Mouse (Mus musculus): ENCODE measurements around the gene Crip1.

Crip1 gene

GRCm38 (mm10) chr12:113146112-113147057 is at the start of gene Crip1:
TSS of gene Crip1 (plus strand) at chr12:113146316.
- DNase-seq = peak; percentile 96

DNA sequence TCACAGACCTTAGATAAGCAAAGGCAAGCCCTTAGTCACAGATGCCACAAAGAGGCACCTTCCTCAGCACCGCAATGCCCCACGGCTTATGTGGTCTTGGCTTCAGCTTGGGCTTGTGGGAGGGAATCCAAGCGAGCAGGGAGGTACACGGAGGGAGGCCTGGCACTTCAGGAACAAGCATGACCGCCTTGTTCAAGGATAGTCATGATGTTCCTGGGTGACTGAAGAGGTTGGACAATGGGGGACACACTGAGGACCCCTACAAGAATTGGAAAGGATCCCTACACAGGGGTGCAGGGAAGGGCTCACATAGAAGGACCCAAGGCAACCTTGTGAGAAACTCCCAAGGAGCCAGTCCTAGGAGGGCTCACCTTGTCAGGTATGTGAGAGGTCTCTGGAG is 49.1 kb upstream of the Crip1 start:
- no peak for DNase-seq

DNA sequence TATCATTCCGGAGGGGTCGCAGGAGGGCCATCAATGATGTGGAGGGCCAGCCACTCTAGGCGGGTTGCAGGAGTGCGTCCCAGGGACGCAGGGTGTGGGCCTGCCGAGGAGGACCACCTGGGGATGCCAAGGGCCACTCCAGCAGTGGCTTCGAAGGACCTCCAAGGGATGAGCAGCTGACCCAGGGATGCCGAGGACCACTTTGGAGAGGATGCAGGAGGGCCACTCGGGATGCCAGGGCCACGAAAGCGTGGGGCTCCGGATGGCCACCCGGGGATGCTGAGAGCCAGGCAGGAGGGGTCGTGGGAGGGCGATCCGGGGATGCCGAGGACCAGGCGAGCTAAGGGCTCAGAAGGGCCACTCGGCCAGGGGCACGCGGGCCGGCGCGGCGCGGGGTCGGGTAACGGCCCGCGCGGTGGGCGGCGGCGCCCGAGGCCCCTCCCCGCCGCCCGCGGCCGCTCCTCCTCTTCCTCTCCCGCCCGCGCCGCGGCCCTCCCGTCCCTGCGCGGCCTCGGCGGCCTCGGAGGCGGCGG is 48.3 kb upstream of the Crip1 start, which contains the start of gene Mta1:
TSS of gene Mta1 (plus strand) at position 530 of the 533 bp plus-strand sequence.
- peak; percentile 53 for DNase-seq

- DNase-seq = no peak
Observed at GRCm38 (mm10) chr12:113098530-113099151, 47.5 kb upstream of the Crip1 start.

DNA sequence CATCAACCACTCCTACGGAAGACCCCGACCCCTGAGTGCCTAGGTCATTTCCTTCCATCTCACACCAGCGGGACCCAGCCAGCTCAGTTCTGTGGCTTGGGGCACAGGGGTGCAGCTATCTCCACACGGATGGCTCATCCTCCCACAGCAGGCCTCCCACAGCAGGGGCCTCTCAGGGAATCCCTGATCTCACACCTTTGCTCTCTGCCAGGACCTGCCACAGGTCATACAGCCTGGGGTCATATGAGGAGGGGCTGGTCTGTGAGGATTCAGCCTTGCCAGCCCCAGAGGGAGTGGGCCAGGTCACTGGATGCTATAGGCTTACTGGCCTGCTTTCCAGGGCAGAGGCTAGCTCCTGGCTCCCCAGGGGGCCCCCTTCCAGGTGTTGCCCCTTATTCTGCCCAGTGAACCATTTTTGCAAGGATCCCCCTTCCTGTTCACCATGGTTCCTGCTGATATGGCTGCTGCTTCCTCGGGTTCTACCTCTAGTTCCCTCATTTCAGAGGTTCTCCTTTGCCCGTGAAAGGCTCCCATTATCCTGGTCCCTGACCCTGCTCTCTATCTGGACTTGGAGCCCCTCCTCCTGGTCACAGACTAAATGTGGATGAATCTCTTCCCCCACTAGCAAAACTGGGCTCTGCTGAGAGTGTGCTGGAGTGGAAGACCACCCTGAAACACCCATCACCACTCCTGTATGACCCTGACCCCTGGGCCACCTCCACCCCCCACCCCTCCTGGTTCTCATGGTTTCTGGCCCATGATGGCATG is 46.5 kb upstream of the Crip1 start:
- no peak for DNase-seq

GRCm38 (mm10) chr12:113100448-113101076 is 45.6 kb upstream of the Crip1 start:
- peak; percentile 57 for DNase-seq

GRCm38 (mm10) chr12:113101251-113101960 is 44.7 kb upstream of the Crip1 start:
- DNase-seq = no peak

GRCm38 (mm10) chr12:113102461-113102860 is 43.7 kb upstream of the Crip1 start:
- peak; percentile 78 for DNase-seq

- peak; percentile 47 for DNase-seq
Observed at GRCm38 (mm10) chr12:113103846-113104451, 42.2 kb upstream of the Crip1 start.

- DNase-seq = no peak
Observed at GRCm38 (mm10) chr12:113106386-113106785, 39.7 kb upstream of the Crip1 start.

DNA sequence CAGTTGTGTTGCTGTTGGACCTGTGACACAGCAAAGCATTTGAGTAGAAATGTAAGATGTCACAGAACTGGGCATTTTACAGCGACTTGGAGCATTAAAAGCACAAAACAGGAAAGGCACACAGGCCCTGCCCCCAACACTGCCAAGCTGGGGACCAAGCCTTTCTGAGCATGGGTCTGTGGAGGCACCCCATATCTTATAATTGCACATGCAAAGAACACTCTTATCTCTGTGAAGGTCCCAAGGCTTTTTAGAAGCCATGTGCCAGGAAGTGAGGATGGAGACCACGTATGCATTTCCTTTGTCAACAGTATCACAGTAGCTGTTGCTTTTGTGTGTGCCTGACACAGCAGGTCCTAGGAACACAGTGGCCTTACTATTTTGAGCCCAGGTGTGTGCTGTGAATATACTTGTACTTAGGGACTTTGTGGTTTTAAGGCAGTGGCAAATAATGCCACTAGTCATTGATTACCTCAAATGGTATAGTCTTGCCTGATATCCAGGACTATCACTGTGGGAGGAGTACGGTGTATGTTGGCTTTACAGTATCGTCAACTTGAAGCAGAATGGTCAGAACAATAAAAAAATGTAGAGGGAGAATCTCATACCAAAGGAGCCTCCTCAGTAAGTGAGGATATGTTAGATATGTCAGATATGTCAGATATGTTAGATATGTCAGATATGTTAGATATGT is 38.5 kb upstream of the Crip1 start:
- DNase-seq = no peak

- DNase-seq = no peak
Observed at GRCm38 (mm10) chr12:113108528-113109283, 37.4 kb upstream of the Crip1 start.

DNA sequence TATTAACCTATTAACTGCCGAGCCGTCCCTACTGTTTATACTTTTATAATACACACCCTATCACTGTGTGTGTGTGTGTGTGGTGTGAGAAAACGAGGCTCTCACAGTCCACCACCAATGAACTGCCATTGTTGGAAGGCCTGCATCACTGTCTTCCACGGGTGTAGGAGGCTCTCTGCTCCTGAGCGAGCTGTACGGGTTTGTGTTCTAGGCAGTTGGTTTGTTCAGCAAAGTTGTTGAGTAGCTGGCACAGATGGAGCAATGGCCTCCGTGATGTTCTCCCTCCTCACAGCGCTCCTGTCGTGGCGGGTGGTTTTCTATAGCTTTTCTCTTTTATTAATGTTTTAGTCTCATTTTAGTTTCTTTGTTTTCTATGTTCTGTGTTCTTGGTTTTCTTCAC is 36.3 kb upstream of the Crip1 start:
- DNase-seq = no peak

GRCm38 (mm10) chr12:113114141-113114540 is 32.0 kb upstream of the Crip1 start:
- no peak for DNase-seq

- DNase-seq = no peak
Observed at GRCm38 (mm10) chr12:113114856-113115538, 31.1 kb upstream of the Crip1 start.

DNA sequence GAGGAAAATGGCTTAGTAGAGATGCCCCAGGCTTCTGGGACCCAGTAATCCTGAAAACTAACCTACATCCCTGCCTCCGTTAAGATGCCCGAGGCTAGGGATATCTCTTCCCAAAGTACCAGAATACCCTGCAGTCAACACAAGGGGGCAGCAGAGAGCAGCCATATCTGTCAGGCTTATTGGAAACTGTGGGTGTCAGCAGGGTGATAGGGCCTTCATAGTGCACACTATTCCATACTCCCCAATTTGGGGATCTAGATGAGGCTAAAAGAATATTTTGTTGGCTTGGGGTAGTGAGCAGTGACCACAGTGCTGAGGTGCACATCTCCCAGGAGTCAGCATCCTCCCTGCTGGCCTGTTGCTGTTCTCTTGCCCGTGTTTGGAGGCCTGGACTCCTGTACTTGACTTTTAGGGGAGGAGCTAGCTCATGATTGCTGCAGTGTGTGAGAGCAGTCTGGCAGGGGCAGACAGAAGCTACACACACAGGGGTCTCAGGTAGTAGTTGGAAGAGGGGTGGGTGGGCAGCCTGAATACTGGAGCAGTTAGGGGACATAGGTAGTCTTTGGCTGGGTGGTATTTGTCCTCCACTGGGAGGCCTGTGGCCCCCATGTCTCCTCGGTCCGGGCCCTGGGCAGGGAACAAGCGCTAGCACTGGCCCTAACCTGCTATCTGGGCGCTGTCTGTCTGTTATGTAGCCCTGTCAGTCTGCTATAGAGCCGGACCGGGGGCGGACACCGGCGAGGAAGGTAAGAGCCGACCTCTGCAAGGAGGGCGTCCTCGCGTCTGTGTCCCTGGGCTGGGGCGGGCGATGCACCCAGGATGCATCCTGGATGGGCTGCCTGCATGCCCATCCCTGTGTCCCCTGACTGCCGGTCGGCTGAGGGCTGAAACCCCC is 26.4 kb upstream of the Crip1 start:
- DNase-seq = peak; percentile 92

- DNase-seq = no peak
Observed at GRCm38 (mm10) chr12:113124726-113125125, 21.4 kb upstream of the Crip1 start.

GRCm38 (mm10) chr12:113130732-113131131 is 15.4 kb upstream of the Crip1 start:
- no peak for DNase-seq

Measured in lung, postnatal 10 days (tissue).